Mouse (Mus musculus) B cell, adult 67 days (primary cell): ENCODE data around the gene Nf1. TPM values are rescaled to one million over a fixed set of nuclear protein-coding genes. Genes with fewer than 3 reads are reported as not detected.

Experiments used
- total RNA-seq, 2 experiments: library from RNA; stranded (reverse); gene quantifications; 4 replicates each; pipeline ENCODE4 v1.2.4; 2023

Nf1 gene
- 10 to 100 TPM; 31.6 to 35.8 TPM for total RNA-seq

GRCm38 (mm10) chr11:79339234-79339807 is at the start of gene Nf1:
Gene Nf1, plus strand, starts transcription at chr11:79339693.

GRCm38 (mm10) chr11:79296856-79297491 is 42.5 kb upstream of the Nf1 start, which contains the start of gene Gm9964:
Gene Gm9964, minus strand, starts transcription at chr11:79296906.

GRCm38 (mm10) chr11:79503845-79504244 is 164.4 kb downstream of the Nf1 start, which contains the start of gene Omg:
Gene Omg, minus strand, starts transcription at chr11:79504084.

GRCm38 (mm10) chr11:79523560-79524309 is 184.2 kb downstream of the Nf1 start, which contains the start of gene Evi2b:
Gene Evi2b, minus strand, starts transcription at chr11:79523762.

GRCm38 (mm10) chr11:79530333-79530761 is 190.9 kb downstream of the Nf1 start, which contains the start of the genes Evi2 and Evi2a:
Gene Evi2, minus strand, starts transcription at chr11:79530589.
Gene Evi2a, minus strand, starts transcription at chr11:79530609.

GRCm38 (mm10) chr11:79590664-79591590 is 251.4 kb downstream of the Nf1 start, which contains the start of gene Rab11fip4:
Gene Rab11fip4, plus strand, starts transcription at chr11:79591212.

Other genes starting within 250 kb of the Nf1 start
- gene Ksr1, start 193.3 kb upstream of the Nf1 start, total RNA-seq, result 10 to 100 TPM; 12.9 to 14.7 TPM
- 100 to 1,000 TPM; 150 to 156 TPM for gene Wsb1, start 85.0 kb upstream of the Nf1 start, total RNA-seq
- gene Gm9964, start 42.8 kb upstream of the Nf1 start, total RNA-seq, result 1 to 10 TPM; 1.9 to 3.1 TPM
- 1 to 10 TPM in 1 of 2 experiments, under 1 TPM in 1; 0.50 to 1.1 TPM for gene Omg, start 164.4 kb downstream of the Nf1 start, total RNA-seq
- gene Evi2b, start 184.1 kb downstream of the Nf1 start, total RNA-seq, result 100 to 1,000 TPM; 178 to 214 TPM
- gene Evi2, start 190.9 kb downstream of the Nf1 start, total RNA-seq, result 10 to 100 TPM in 1 of 2 experiments, 1 to 10 TPM in 1; 9.7 to 13.1 TPM
- gene Evi2a, start 190.9 kb downstream of the Nf1 start, total RNA-seq, result 10 to 100 TPM; 55.9 to 82.5 TPM